Mouse (Mus musculus): ENCODE data around the gene Jund. TPM values are rescaled to one million over a fixed set of nuclear protein-coding genes. Genes with fewer than 3 reads are reported as not detected.
A peak's percentile ranks its signal among the peaks of the same experiment; 100 is the strongest.

The Jund gene
- total and polyA plus RNA-seq, 3 experiments, result 191 to 283 (median 279) TPM

GRCm38 (mm10) chr8:70649324-70649723 is 49.4 kb upstream of the Jund start:
- in situ Hi-C loops (cut with MboI; ENCODE audit: low pct_ligation_motif_present, low pct_unique_long_range_greater_than_20kb, low sequenced_read_pairs), result loop anchor here (5.0 kb wide), 1 partner anchor 37 kb away; no protein-coding TSS in a partner anchor
- DNase-seq (ENCODE audit: extremely low read depth), result no peak
- peaks cover 36 to 76% of the 10 kb centered on the region in 2 experiments for H3K4me1 ChIP-seq (ENCODE audit: control insufficient read depth in 1 of 2, insufficient read depth in 2 of 2)
- TF ChIP-seq KAT2A (IDR thresholded peaks at IDR 0.05; ENCODE audit: insufficient replicate concordance, low read length), result no peak
- H3K79me2 ChIP-seq (replicated peaks; ENCODE audit: control insufficient read depth, extremely low read depth, insufficient read depth, poor library complexity, severe bottlenecking), result no peaks in the 10 kb centered on the region
- peak overlapping the region; percentile 12; the same call in 1 of the 2 replicates for H3K27ac ChIP-seq (ENCODE audit: insufficient read depth, low read depth)
- H3K27me3 ChIP-seq (replicated peaks), result no peaks in the 10 kb centered on the region
- dilution Hi-C loops (cut with MboI; ENCODE audit: extremely low pct_ligation_motif_present, extremely low pct_unique_long_range_greater_than_20kb, low sequenced_read_pairs), result no loop called here
- H3K4me2 ChIP-seq (ENCODE audit: insufficient read depth, low read depth, poor library complexity, severe bottlenecking), result no peak overlapping the region
- peaks cover 26 to 57% of the 10 kb centered on the region in 2 experiments for H3K36me3 ChIP-seq (replicated peaks in 1 of 2; ENCODE audit: control insufficient read depth in 1 of 2, insufficient read depth in 1 of 2, low read length in 1 of 2)
- 0 out of 2 replicates have a peak overlapping the region, but pooled peaks have one; percentile 20 for H3K9ac ChIP-seq (ENCODE audit: insufficient read depth, low read depth)
- no peaks in the 10 kb centered on the region for H3K9me3 ChIP-seq (replicated peaks; ENCODE audit: low read length)
- H3K4me3 ChIP-seq (replicated peaks in 1 of 3; ENCODE audit: low read depth in 2 of 3, low read length in 2 of 3, poor library complexity in 1 of 3), result no peak overlapping the region

DNA sequence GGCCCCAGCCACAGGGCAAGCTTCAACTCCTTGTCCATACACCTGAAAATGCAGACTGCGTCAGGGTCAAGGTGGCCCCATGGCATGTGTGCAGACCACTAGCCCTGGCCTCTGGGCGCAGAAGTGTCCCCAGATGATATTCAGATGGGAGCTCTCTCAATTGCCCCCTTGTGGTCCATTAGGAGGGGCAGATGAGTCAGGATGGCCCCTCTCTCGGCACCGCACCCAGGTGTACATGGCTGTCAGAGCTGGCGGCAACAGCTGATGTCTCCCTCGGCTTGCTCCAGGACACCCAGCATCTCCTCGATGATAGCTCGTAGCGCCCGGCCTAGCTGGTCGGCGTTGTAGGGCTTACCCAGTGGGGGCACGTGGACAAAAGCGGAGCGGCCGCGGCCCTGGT is 48.4 kb upstream of the Jund start:
- no peak for TF ChIP-seq POLR2AphosphoS2 (IDR thresholded peaks at IDR 0.05; ENCODE audit: low read depth, low read length)
- no peak for TF ChIP-seq SIN3A (IDR thresholded peaks at IDR 0.05; ENCODE audit: low read length)
- in situ Hi-C loops (cut with MboI; ENCODE audit: low pct_ligation_motif_present, low pct_unique_long_range_greater_than_20kb, low sequenced_read_pairs) (no loop called here), dilution Hi-C loops (cut with MboI; ENCODE audit: extremely low pct_ligation_motif_present, extremely low pct_unique_long_range_greater_than_20kb, low sequenced_read_pairs) (no loop called here)
- DNase-seq (ENCODE audit: extremely low read depth), result no peak
- Histone ChIP-seq H3K4me2 (ENCODE audit: insufficient read depth, low read depth, poor library complexity, severe bottlenecking) (no peak overlapping the region), H3K9me3 (replicated peaks; ENCODE audit: low read length) (no peaks in the 10 kb centered on the region), H3K27ac (ENCODE audit: insufficient read depth, low read depth) (no peak overlapping the region), H3K4me3 (replicated peaks in 1 of 3; ENCODE audit: low read depth in 2 of 3, low read length in 2 of 3, poor library complexity in 1 of 3) (no peak overlapping the region), H3K4me1 (ENCODE audit: control insufficient read depth in 1 of 2, insufficient read depth in 2 of 2) (peaks cover 32 to 74% of the 10 kb centered on the region in 2 experiments), H3K79me2 (replicated peaks; ENCODE audit: control insufficient read depth, extremely low read depth, insufficient read depth, poor library complexity, severe bottlenecking) (no peaks in the 10 kb centered on the region), H3K9ac (ENCODE audit: insufficient read depth, low read depth) (no peak overlapping the region), H3K27me3 (replicated peaks) (no peaks in the 10 kb centered on the region), H3K36me3 (replicated peaks in 1 of 2; ENCODE audit: control insufficient read depth in 1 of 2, insufficient read depth in 1 of 2, low read length in 1 of 2) (peaks cover 26 to 67% of the 10 kb centered on the region in 2 experiments)

- no peaks in the 10 kb centered on the region for H3K27me3 ChIP-seq (replicated peaks)
- no peaks in the 10 kb centered on the region for H3K9me3 ChIP-seq (replicated peaks; ENCODE audit: low read length)
- peaks cover 5% of the 10 kb centered on the region; the same call in 1 of the 2 replicates for H3K79me2 ChIP-seq (replicated peaks; ENCODE audit: control insufficient read depth, extremely low read depth, insufficient read depth, poor library complexity, severe bottlenecking)
- peaks cover 12 to 58% of the 10 kb centered on the region in 2 experiments for H3K4me1 ChIP-seq (ENCODE audit: control insufficient read depth in 1 of 2, insufficient read depth in 2 of 2)
- peak; percentile 67 for DNase-seq (ENCODE audit: extremely low read depth)
- TF ChIP-seq MEF2A (IDR thresholded peaks at IDR 0.05; ENCODE audit: borderline replicate concordance, low read depth, low read length) (no peak), MXI1 (IDR thresholded peaks at IDR 0.05; ENCODE audit: low read depth, low read length) (peak; percentile 86), ZMIZ1 (IDR thresholded peaks at IDR 0.05; ENCODE audit: low read depth, low read length) (no peak), MAZ (IDR thresholded peaks at IDR 0.05; ENCODE audit: low read depth, low read length) (no peak), ZC3H11A (IDR thresholded peaks at IDR 0.05; ENCODE audit: low read depth, low read length) (0 out of 2 replicates have a peak, but pooled peaks have one; percentile 22), SMC3 (IDR thresholded peaks at IDR 0.05; ENCODE audit: low read depth, low read length) (peak; percentile 93), RAD21 (IDR thresholded peaks at IDR 0.05; ENCODE audit: low read depth, low read length) (peak; percentile 83), SIN3A (IDR thresholded peaks at IDR 0.05; ENCODE audit: low read length) (no peak), CTCF (conservative IDR thresholded peaks at IDR 0.05 in 1 of 2, IDR thresholded peaks at IDR 0.05 in 1 of 2; ENCODE audit: low read depth in 2 of 2, low read length in 2 of 2) (peak; percentile 86 to 94), BHLHE40 (IDR thresholded peaks at IDR 0.05; ENCODE audit: low read depth, low read length) (no peak), EP300 (IDR thresholded peaks at IDR 0.05; ENCODE audit: low read length) (no peak), NRF1 (IDR thresholded peaks at IDR 0.05; ENCODE audit: low read depth, low read length) (0 out of 2 replicates have a peak, but pooled peaks have one; percentile 6)
- no peak overlapping the region for H3K4me3 ChIP-seq (replicated peaks in 1 of 3; ENCODE audit: low read depth in 2 of 3, low read length in 2 of 3, poor library complexity in 1 of 3)
- no peak overlapping the region for H3K9ac ChIP-seq (ENCODE audit: insufficient read depth, low read depth)
- H3K36me3 ChIP-seq (replicated peaks in 1 of 2; ENCODE audit: control insufficient read depth in 1 of 2, insufficient read depth in 1 of 2, low read length in 1 of 2), result peaks cover 30 to 85% of the 10 kb centered on the region in 2 experiments
- H3K4me2 ChIP-seq (ENCODE audit: insufficient read depth, low read depth, poor library complexity, severe bottlenecking), result no peak overlapping the region
- in situ Hi-C loops (cut with MboI; ENCODE audit: low pct_ligation_motif_present, low pct_unique_long_range_greater_than_20kb, low sequenced_read_pairs), result no loop called here
- dilution Hi-C loops (cut with MboI; ENCODE audit: extremely low pct_ligation_motif_present, extremely low pct_unique_long_range_greater_than_20kb, low sequenced_read_pairs), result no loop called here
- H3K27ac ChIP-seq (ENCODE audit: insufficient read depth, low read depth), result no peak overlapping the region
These were observed 45.5 kb upstream of the Jund start for GRCm38 (mm10) chr8:70653226-70653625.

Measured in CH12.LX (cell line).